Mouse (Mus musculus): Measurements from ENCODE around the gene Olfr128.
"Not testable (repeated sequence)": the region's sequence is repeated elsewhere in the genome, so short reads cannot be mapped to it uniquely, and the experiment has no call there.

The Olfr128 gene

DNA sequence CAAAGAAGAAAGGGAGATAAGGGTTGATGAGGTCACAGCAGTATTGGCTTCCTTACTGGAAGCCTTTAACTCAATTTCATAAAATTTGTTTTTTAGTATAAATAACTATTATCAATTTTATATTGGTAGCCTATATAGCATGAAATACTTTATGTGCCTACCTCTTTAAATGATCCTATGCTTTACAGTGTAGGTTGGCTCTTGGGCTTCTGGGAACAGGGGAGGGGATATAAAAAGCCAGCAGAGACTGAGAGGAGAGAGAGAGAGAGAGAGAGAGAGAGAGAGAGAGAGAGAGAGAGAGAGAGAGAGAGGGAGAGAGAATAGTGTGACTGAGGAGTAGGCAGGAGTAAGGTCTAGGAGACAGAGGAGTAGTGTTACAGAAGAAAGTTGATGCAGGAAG, at the start of gene Olfr128:
TSS of gene Olfr128 (plus strand) at position 301 of the 400 bp plus-strand sequence.
- in situ Hi-C loops (cut with MboI; ENCODE audit: low sequenced_read_pairs): no loop called here

DNA sequence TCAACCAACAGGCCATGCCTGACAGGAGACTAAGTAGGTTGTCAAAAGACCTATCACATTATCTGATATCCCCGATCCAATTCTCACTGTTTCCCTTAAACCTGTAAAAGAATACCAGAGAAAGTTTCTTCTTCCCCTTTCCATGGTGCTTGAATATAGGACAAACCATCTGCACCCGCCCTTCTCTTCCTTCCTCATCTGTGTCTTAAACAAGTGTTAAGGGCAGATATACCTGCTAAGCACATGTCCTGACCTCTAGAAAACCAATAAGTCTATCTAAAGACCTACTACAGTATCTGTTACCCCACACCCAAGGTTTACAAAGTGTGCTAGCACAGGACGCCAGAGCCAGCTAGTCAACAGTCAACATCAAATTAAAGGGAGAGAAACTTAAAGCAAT, 46.5 kb upstream of the Olfr128 start:
- in situ Hi-C loops (cut with MboI; ENCODE audit: low sequenced_read_pairs): no loop called here

DNA sequence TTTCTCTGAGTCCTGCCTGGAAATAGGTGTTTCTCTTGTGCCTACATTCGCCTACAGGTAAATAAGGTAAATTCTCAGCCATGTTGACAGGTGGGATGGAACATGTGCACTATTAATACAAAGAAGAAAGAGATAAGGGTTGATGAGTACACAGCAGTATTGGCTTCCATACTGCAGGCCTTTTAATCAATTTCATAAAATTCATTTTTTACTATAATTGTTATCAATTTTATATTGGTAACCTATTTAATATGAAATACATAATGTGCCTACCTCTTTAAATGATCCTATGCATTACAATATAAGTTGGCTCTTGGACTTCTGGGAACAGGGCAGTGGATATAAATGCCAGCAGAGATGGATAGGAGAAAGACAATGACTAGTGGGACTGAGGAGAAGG, 20.2 kb upstream of the Olfr128 start, which contains the start of gene Olfr127:
TSS of gene Olfr127 (plus strand) at position 301 of the 400 bp plus-strand sequence.
- in situ Hi-C loops (cut with MboI; ENCODE audit: low sequenced_read_pairs): no loop called here

DNA sequence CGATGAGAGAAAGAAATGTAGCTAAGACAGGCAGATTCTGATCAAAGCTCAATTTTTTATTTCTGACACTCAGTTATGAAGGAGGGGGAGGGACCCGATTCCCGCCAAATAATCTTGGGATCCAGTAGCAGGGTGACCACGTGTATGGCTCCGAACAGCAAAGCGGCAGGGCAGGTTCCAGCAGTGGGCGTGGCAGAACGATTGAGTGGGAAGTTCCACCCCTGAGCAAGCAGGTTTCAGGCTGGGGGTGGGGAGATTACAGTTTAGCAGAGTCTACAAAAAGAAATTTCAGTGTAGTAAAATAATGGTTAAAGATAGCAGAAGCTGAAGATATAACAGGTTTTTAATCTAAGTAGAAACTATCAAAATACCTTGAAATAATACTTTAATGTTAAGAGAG, 13.5 kb upstream of the Olfr128 start:
- in situ Hi-C loops (cut with MboI; ENCODE audit: low sequenced_read_pairs): not testable (repeated sequence)

DNA sequence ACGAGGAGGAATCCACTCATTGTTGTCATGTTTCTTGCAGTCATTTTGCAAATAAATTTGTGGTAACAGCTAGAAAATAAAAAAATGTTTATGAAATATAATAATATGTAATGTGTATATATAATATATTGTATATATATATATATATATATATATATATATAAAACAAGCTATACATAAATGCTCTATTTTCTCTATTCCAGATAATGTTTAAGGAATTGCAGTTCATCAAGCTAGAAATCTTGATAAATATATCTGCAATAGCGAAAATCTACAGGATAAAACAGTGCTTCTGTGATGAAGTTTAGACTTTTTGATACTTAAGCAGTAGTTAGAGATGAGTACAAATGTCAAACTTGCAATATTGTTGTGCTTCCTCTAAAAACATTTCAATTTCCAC, 32.6 kb downstream of the Olfr128 start, which contains the start of gene Olfr761:
TSS of gene Olfr761 (minus strand) at position 101 of the 400 bp plus-strand sequence.
- in situ Hi-C loops (cut with MboI; ENCODE audit: low sequenced_read_pairs): no loop called here

DNA sequence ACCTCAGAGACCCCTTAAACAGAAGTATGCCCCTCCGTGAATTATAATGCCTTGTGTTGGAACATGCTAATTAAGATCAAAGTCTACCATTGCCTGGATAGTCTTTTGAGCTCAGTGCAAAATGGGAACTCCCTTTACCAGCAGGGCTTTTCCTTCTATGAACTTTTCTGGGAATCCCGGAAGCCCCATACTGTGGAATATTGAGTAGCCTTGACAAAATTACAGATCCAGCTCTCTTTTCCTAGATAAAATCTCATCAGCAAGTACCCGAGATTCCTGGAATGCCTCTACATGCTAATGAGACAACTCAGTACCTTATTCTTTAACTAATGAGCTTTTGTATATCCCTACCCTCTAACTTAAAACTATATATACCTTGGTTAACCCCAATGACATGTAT, 53.2 kb downstream of the Olfr128 start:
- in situ Hi-C loops (cut with MboI; ENCODE audit: low sequenced_read_pairs): no loop called here
